Mouse (Mus musculus): ENCODE measurements around the gene Phb. TPM values are rescaled to one million over a fixed set of nuclear protein-coding genes. Genes with fewer than 3 reads are reported as not detected.

Phb gene
- polyA plus RNA-seq, 1 experiment: 255 TPM

GRCm38 (mm10) chr11:95635030-95635429 is 31.7 kb upstream of the Phb start:
- Histone ChIP-seq H3K27me3 (ENCODE audit: control insufficient read depth, insufficient read depth, low read length, poor library complexity, severe bottlenecking) (no peaks in the 10 kb centered on the region), H3K4me3 (ENCODE audit: low read depth, low read length) (no peak overlapping the region), H3K4me1 (ENCODE audit: control insufficient read depth, insufficient read depth, low read length) (peaks cover 28% of the 10 kb centered on the region), H3K27ac (ENCODE audit: insufficient read depth, low read length) (no peak overlapping the region), H3K9ac (ENCODE audit: low read depth, poor library complexity, severe bottlenecking) (no peak overlapping the region), H3K36me3 (ENCODE audit: control insufficient read depth, insufficient read depth, low read length, poor library complexity, severe bottlenecking) (no peaks in the 10 kb centered on the region), H3K9me3 (replicated peaks; ENCODE audit: control insufficient read depth, insufficient read depth, low read length, poor library complexity, severe bottlenecking) (no peaks in the 10 kb centered on the region)
- TF ChIP-seq CTCF (IDR thresholded peaks at IDR 0.05; ENCODE audit: low read depth, low read length) (no peak), POLR2A (IDR thresholded peaks at IDR 0.05; ENCODE audit: insufficient read depth, low read length) (no peak), EP300 (IDR thresholded peaks at IDR 0.05; ENCODE audit: insufficient read depth, low read depth, low read length) (no peak)

DNA sequence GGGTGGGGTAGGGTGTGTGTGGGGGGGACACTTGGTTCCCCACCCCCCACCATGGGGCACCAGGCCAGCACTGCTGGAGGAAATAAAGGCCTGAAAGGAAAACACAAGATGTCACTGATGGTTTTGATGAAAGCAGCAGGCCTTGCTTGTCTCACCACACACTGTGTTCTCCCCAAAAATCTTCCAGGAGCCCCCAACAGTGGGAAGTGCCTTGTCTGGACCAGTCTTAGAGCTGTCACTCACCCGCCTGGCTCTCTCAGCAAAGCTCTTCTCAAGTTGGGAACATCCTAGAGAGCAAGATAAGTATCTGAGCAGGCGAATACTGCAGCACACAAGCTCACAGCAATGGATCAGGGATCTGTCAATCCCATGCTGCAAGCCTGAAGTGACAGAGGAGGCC is 26.0 kb upstream of the Phb start:
- no peak for TF ChIP-seq EP300 (IDR thresholded peaks at IDR 0.05; ENCODE audit: insufficient read depth, low read depth, low read length)
- TF ChIP-seq CTCF (IDR thresholded peaks at IDR 0.05; ENCODE audit: low read depth, low read length): no peak
- TF ChIP-seq POLR2A (IDR thresholded peaks at IDR 0.05; ENCODE audit: insufficient read depth, low read length): no peak
- no peak overlapping the region for H3K9ac ChIP-seq (ENCODE audit: low read depth, poor library complexity, severe bottlenecking)
- H3K36me3 ChIP-seq (ENCODE audit: control insufficient read depth, insufficient read depth, low read length, poor library complexity, severe bottlenecking): no peaks in the 10 kb centered on the region
- H3K4me1 ChIP-seq (ENCODE audit: control insufficient read depth, insufficient read depth, low read length): peaks cover 3% of the 10 kb centered on the region
- H3K9me3 ChIP-seq (replicated peaks; ENCODE audit: control insufficient read depth, insufficient read depth, low read length, poor library complexity, severe bottlenecking): no peaks in the 10 kb centered on the region
- no peaks in the 10 kb centered on the region for H3K27me3 ChIP-seq (ENCODE audit: control insufficient read depth, insufficient read depth, low read length, poor library complexity, severe bottlenecking)
- H3K27ac ChIP-seq (ENCODE audit: insufficient read depth, low read length): no peak overlapping the region
- no peak overlapping the region for H3K4me3 ChIP-seq (ENCODE audit: low read depth, low read length)

- TF ChIP-seq EP300 (IDR thresholded peaks at IDR 0.05; ENCODE audit: insufficient read depth, low read depth, low read length): no peak
- no peak for TF ChIP-seq CTCF (IDR thresholded peaks at IDR 0.05; ENCODE audit: low read depth, low read length)
- no peak for TF ChIP-seq POLR2A (IDR thresholded peaks at IDR 0.05; ENCODE audit: insufficient read depth, low read length)
- no peak overlapping the region for H3K27ac ChIP-seq (ENCODE audit: insufficient read depth, low read length)
- H3K4me1 ChIP-seq (ENCODE audit: control insufficient read depth, insufficient read depth, low read length): no peaks in the 10 kb centered on the region
- H3K4me3 ChIP-seq (ENCODE audit: low read depth, low read length): no peak overlapping the region
- H3K9ac ChIP-seq (ENCODE audit: low read depth, poor library complexity, severe bottlenecking): no peak overlapping the region
- no peaks in the 10 kb centered on the region for H3K9me3 ChIP-seq (replicated peaks; ENCODE audit: control insufficient read depth, insufficient read depth, low read length, poor library complexity, severe bottlenecking)
- H3K36me3 ChIP-seq (ENCODE audit: control insufficient read depth, insufficient read depth, low read length, poor library complexity, severe bottlenecking): no peaks in the 10 kb centered on the region
- no peaks in the 10 kb centered on the region for H3K27me3 ChIP-seq (ENCODE audit: control insufficient read depth, insufficient read depth, low read length, poor library complexity, severe bottlenecking)
Observed at GRCm38 (mm10) chr11:95642534-95643280, 24.1 kb upstream of the Phb start.

- Histone ChIP-seq H3K9me3 (replicated peaks; ENCODE audit: control insufficient read depth, insufficient read depth, low read length, poor library complexity, severe bottlenecking) (no peaks in the 10 kb centered on the region), H3K27ac (ENCODE audit: insufficient read depth, low read length) (no peak overlapping the region), H3K27me3 (ENCODE audit: control insufficient read depth, insufficient read depth, low read length, poor library complexity, severe bottlenecking) (no peaks in the 10 kb centered on the region), H3K36me3 (ENCODE audit: control insufficient read depth, insufficient read depth, low read length, poor library complexity, severe bottlenecking) (no peaks in the 10 kb centered on the region), H3K9ac (ENCODE audit: low read depth, poor library complexity, severe bottlenecking) (no peak overlapping the region), H3K4me3 (ENCODE audit: low read depth, low read length) (no peak overlapping the region), H3K4me1 (ENCODE audit: control insufficient read depth, insufficient read depth, low read length) (peaks cover 2% of the 10 kb centered on the region)
- TF ChIP-seq CTCF (IDR thresholded peaks at IDR 0.05; ENCODE audit: low read depth, low read length): no peak
- no peak for TF ChIP-seq POLR2A (IDR thresholded peaks at IDR 0.05; ENCODE audit: insufficient read depth, low read length)
- TF ChIP-seq EP300 (IDR thresholded peaks at IDR 0.05; ENCODE audit: insufficient read depth, low read depth, low read length): no peak
Observed at GRCm38 (mm10) chr11:95643856-95644255, 22.9 kb upstream of the Phb start.

DNA sequence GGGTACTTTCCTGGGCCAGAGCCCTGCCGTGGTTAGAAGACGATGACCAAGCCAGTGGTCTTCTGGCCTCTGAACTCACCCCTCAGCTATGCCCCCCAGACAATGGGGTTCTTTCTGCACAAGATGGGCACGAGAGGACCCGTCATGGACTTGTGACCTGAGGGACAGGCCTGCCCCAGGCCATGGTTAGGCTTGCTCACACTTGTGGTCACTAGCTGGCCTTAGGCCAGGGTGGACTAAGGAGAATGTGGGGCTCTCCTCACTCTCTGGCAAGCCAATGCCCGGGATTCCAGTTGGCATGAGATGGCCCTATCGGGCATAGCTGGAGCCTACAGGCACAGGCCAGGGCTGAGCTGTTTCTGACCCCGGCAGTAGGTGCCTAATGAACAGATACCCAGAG is 22.4 kb upstream of the Phb start:
- Histone ChIP-seq H3K36me3 (ENCODE audit: control insufficient read depth, insufficient read depth, low read length, poor library complexity, severe bottlenecking) (no peaks in the 10 kb centered on the region), H3K4me1 (ENCODE audit: control insufficient read depth, insufficient read depth, low read length) (peaks cover 5% of the 10 kb centered on the region), H3K4me3 (ENCODE audit: low read depth, low read length) (no peak overlapping the region), H3K27ac (ENCODE audit: insufficient read depth, low read length) (no peak overlapping the region), H3K9ac (ENCODE audit: low read depth, poor library complexity, severe bottlenecking) (no peak overlapping the region), H3K27me3 (ENCODE audit: control insufficient read depth, insufficient read depth, low read length, poor library complexity, severe bottlenecking) (no peaks in the 10 kb centered on the region), H3K9me3 (replicated peaks; ENCODE audit: control insufficient read depth, insufficient read depth, low read length, poor library complexity, severe bottlenecking) (no peaks in the 10 kb centered on the region)
- TF ChIP-seq EP300 (IDR thresholded peaks at IDR 0.05; ENCODE audit: insufficient read depth, low read depth, low read length) (no peak), CTCF (IDR thresholded peaks at IDR 0.05; ENCODE audit: low read depth, low read length) (no peak), POLR2A (IDR thresholded peaks at IDR 0.05; ENCODE audit: insufficient read depth, low read length) (no peak)

DNA sequence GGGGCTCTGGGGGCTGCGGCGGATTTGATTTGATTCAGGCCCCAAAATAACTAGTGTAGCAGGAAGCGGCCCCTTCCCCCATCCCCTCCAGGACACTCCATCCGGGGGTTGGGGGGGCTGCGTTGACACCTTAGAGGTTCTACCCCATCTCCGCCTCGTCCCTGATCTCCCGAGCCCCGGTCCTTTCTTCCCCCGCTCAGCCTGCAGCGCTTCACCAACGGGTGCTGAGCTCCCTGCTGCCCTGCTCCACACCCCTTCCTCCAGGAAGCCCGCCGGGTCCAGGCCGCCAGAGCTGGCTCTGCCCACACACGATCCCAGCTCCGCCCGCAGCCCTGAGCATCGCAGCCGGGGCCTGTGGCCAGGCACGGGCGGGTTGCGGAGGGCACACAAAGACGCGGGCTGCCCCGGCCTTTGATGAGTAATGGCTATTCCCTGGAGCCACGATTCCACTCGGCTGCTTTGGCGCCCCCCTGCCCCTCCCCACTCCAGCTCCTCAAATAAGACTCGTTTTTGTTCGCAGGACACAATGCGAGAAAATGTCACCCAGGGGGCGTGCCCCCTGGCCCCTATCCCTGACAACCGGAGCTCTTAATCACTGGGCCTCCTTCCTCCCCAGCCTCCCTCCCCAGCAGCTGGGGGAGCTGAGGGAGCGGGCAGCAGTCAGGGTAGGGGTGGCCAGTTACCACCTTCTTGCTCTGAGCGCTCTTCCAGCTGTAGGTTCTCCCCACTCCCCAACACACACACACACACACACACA is 21.2 kb upstream of the Phb start:
- H3K4me3 ChIP-seq (ENCODE audit: low read depth, low read length): peak overlapping the region; percentile 52
- no peaks in the 10 kb centered on the region for H3K36me3 ChIP-seq (ENCODE audit: control insufficient read depth, insufficient read depth, low read length, poor library complexity, severe bottlenecking)
- TF ChIP-seq EP300 (IDR thresholded peaks at IDR 0.05; ENCODE audit: insufficient read depth, low read depth, low read length): no peak
- TF ChIP-seq POLR2A (IDR thresholded peaks at IDR 0.05; ENCODE audit: insufficient read depth, low read length): no peak
- TF ChIP-seq CTCF (IDR thresholded peaks at IDR 0.05; ENCODE audit: low read depth, low read length): no peak
- no peaks in the 10 kb centered on the region for H3K27me3 ChIP-seq (ENCODE audit: control insufficient read depth, insufficient read depth, low read length, poor library complexity, severe bottlenecking)
- H3K9ac ChIP-seq (ENCODE audit: low read depth, poor library complexity, severe bottlenecking): peak overlapping the region; percentile 48
- no peak overlapping the region for H3K27ac ChIP-seq (ENCODE audit: insufficient read depth, low read length)
- peaks cover 5% of the 10 kb centered on the region for H3K4me1 ChIP-seq (ENCODE audit: control insufficient read depth, insufficient read depth, low read length)
- H3K9me3 ChIP-seq (replicated peaks; ENCODE audit: control insufficient read depth, insufficient read depth, low read length, poor library complexity, severe bottlenecking): no peaks in the 10 kb centered on the region

Measured in ES-Bruce4 (cell line).